Mouse (Mus musculus) mouse embryonic stem cell (cell line): ENCODE measurements around the gene Vgf.

Experiments used
- in situ Hi-C, 2 experiments: fragments of 300-500 bp; cut with MboI; formaldehyde crosslinking; loops; 1 replicate in 1 of 2; 3 replicates in 1 of 2; pipeline ENCODE4 v1.14.3; 2019 to 2020; ENCODE audit warnings: low sequenced_read_pairs in 2 of 2, low pct_unique_long_range_greater_than_20kb in 1 of 2, mixed read lengths in 1 of 2; ENCODE audit not compliant: unreplicated experiment in 1 of 2

Gene Vgf

GRCm38 (mm10) chr5:137061809-137062481, 35.8 kb downstream of the Vgf start:
- in situ Hi-C loops: no loop called here

- in situ Hi-C loops: no loop called here
Observed at GRCm38 (mm10) chr5:137062601-137063000, 36.4 kb downstream of the Vgf start.

- in situ Hi-C loops: no loop called here
Observed at GRCm38 (mm10) chr5:137065454-137065853, 39.3 kb downstream of the Vgf start.

- in situ Hi-C loops: no loop called here
Observed at GRCm38 (mm10) chr5:137065923-137066322, 39.7 kb downstream of the Vgf start.

GRCm38 (mm10) chr5:137068711-137069110, 42.5 kb downstream of the Vgf start:
- in situ Hi-C loops: no loop called here

GRCm38 (mm10) chr5:137070881-137071605, 44.9 kb downstream of the Vgf start:
- in situ Hi-C loops: no loop called here

GRCm38 (mm10) chr5:137072079-137072960, 46.1 kb downstream of the Vgf start, which contains the start of gene Serpine1:
TSS of gene Serpine1 (minus strand) at chr5:137072268.
- in situ Hi-C loops: no loop called here

GRCm38 (mm10) chr5:137073141-137073540, 46.9 kb downstream of the Vgf start:
- in situ Hi-C loops: no loop called here

GRCm38 (mm10) chr5:137074191-137074651, 48.0 kb downstream of the Vgf start:
- in situ Hi-C loops: no loop called here

- in situ Hi-C loops: no loop called here
Observed at GRCm38 (mm10) chr5:137075726-137076125, 49.5 kb downstream of the Vgf start.

- in situ Hi-C loops: no loop called here
Observed at GRCm38 (mm10) chr5:137076191-137076930, 50.2 kb downstream of the Vgf start.

GRCm38 (mm10) chr5:137077187-137077586, 51.0 kb downstream of the Vgf start:
- in situ Hi-C loops: no loop called here

- in situ Hi-C loops: no loop called here
Observed at GRCm38 (mm10) chr5:137078041-137078440, 51.8 kb downstream of the Vgf start.

- in situ Hi-C loops: no loop called here
Observed at GRCm38 (mm10) chr5:137078616-137079015, 52.4 kb downstream of the Vgf start.

GRCm38 (mm10) chr5:137079849-137080248, 53.7 kb downstream of the Vgf start:
- in situ Hi-C loops: no loop called here
